Mouse (Mus musculus): Measurements from ENCODE around the gene Arvcf. TPM values are rescaled to one million over a fixed set of nuclear protein-coding genes. Genes with fewer than 3 reads are reported as not detected.
A peak's percentile ranks its signal among the peaks of the same experiment; 100 is the strongest.

Gene Arvcf
- total RNA-seq, 2 experiments from 2014 or later, result 0.83 to 1.2 TPM

DNA sequence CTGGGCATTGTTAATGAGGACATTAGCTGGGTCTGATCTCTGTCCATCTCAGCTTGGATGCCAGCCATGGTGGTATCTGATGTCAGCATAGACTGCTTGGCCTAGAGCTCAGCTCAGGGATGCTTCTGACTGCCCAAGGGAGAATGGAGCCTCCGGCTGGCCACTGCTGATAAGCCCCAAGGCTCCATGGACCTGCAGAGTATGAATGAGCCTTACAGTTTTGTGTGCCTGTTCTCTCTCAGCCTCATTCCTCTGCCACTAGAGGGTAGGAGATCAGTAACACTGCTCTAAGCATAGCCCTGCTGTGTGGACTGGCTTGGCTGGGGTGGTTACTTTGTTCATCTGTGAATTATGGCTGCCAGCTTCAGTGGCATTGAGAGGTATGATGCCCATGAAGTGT, 5.1 kb downstream of the Arvcf start:
- peak; percentile 81 for ATAC-seq (replicated peaks; ENCODE audit: poor library complexity)

- ATAC-seq (replicated peaks; ENCODE audit: poor library complexity), result no peak
These were observed 9.0 kb downstream of the Arvcf start for GRCm38 (mm10) chr16:18356961-18357360.

DNA sequence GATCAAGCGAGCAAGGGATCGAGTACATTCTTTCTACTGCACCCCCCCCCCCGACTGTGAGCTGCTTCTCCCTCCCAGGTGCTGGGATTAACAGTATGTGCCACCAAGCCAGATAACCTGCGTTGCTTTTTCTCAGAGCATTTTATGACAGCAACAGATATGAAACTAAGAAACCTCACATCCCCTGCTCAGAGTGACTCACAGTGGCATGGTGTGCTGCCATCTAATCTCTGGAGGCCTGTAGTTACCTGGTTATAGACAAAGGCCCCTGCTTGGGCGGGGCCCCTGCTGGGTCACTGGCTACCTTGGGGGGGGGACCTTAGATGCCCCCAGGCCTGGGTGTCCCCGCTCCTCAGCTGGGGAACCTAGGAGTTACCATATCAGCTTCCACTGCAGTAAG, 10.0 kb downstream of the Arvcf start:
- no peak for ATAC-seq (replicated peaks; ENCODE audit: poor library complexity)

GRCm38 (mm10) chr16:18360151-18360805, 12.3 kb downstream of the Arvcf start:
- ATAC-seq (replicated peaks; ENCODE audit: poor library complexity), result no peak

GRCm38 (mm10) chr16:18362948-18363347, 15.0 kb downstream of the Arvcf start:
- ATAC-seq (replicated peaks; ENCODE audit: poor library complexity), result no peak

DNA sequence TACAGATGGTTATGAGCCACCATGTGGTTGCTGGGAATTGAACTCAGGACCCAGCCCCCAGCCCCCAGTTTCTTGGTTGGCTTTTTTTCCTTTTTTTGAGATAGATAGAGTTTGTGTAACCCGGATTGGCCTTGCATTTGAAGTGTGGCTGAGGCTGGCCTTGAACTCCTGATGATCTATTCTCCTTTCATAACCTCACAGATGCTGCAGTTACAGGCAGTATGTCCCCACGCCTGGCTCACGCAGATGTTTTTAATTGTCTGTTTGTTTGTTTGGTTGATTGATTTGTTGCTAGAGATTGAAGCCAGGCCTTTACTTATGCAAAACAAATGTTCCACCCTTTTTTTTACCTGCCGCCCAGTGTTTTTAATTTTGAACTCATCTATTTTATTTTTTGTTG, 18.9 kb downstream of the Arvcf start:
- ATAC-seq (replicated peaks; ENCODE audit: poor library complexity), result no peak

DNA sequence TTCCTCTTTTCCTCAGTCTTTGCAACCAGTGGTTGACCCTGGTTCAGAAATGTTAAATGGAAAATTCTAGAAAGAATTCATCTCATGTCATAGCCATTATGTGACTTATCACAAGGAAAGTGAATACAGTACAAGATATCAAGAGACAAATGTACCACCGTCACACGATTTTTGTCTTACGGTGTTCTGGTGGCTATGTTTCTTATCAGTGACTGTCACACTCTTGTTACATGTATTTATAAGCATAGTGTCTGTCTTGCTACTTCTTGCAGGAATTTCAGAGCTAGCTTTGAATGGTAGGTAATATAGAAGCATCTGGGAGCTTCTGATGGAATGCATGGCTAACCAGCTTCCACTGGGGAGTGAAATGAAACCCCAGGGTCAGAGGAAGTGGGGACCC, 22.2 kb downstream of the Arvcf start:
- peak; percentile 66 for ATAC-seq (replicated peaks; ENCODE audit: poor library complexity)

DNA sequence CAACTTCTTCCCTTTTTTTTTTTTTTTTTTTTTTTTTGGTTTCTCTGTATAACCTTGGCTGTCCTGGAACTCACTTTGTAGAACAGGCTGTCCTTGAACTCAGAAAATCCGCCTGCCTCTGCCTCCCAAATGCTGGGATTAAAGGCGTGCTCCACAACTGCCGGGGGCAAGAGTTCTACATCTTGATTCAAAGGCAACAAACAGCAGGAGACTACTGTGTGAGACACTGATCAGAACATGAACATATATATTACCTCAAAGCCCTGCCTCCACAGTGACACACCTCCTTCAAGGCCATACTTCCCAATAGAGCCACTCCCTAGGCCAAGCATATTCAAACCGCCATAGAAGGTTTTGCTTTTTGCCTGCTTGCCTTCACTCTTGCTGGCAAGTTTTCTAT, 25.6 kb downstream of the Arvcf start:
- no peak for ATAC-seq (replicated peaks; ENCODE audit: poor library complexity)

DNA sequence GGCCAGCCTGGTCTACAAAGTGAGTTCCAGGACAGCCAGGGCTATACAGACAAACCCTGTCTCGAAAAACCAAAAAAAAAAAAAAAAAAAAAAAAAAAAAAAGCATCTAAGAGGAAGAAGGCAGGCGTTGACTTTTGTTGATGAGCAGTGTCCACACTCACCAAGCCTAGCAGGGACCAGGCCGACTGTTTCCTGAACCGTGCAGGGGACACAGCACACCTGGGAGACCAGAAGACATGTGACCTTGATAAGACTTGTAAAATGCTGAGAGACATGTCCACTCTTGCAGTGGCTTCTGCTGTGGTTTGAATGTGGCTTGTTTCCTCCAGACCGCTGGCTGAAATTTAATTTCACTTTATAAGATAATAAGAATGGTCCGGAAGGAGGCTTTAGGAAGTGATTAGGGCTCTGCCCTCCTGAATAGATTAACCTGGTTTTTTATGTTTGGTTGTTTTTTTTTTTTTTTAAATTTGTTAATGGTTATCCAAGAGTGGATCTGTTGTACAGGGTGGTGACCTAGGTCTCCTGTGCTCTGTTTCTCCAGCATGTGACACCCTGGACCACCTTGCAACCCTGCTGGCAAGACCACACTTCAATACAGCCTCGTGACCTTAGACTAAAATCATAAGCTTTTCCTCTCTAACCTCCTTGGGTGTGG, 28.4 kb downstream of the Arvcf start:
- peak; percentile 39 for ATAC-seq (replicated peaks; ENCODE audit: poor library complexity)

- peak; percentile 29; the same call in 1 of the 2 replicates for ATAC-seq (replicated peaks; ENCODE audit: poor library complexity)
These were observed 29.2 kb downstream of the Arvcf start for GRCm38 (mm10) chr16:18377203-18377602.

- no peak for ATAC-seq (replicated peaks; ENCODE audit: poor library complexity)
These were observed 30.5 kb downstream of the Arvcf start for GRCm38 (mm10) chr16:18378489-18378888.

DNA sequence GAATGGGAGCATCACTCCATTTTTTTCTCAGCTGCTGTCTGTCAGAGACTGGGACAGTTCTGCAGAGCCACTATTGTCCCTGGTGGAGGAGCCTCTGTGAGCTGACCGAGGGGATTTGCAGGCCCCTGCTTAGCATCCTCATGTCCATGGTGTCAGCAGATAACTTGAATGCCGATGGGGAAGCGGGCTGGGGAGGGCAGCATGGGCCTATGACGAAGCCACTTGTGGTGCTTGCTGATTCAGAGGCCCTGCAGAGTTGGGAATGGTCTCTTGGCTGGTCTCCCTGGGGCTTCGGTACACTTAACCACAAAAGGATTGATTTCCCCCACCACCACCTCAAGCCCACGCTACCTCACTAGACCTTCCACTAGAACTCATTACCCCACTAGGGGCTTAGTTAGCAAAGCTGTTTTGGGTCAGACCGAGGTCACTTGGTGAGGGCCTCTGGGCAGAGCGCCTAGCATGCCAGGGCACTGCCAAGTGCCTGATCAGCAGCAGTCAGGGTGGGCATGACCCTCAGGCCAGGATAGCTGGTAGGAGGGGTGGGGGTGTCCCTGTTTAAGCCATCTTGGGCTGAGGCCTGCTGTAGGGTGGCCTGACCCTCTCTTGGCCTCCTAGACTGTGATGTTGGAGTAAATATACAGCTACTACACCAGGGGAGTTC, 31.5 kb downstream of the Arvcf start:
- ATAC-seq (replicated peaks; ENCODE audit: poor library complexity), result no peak

DNA sequence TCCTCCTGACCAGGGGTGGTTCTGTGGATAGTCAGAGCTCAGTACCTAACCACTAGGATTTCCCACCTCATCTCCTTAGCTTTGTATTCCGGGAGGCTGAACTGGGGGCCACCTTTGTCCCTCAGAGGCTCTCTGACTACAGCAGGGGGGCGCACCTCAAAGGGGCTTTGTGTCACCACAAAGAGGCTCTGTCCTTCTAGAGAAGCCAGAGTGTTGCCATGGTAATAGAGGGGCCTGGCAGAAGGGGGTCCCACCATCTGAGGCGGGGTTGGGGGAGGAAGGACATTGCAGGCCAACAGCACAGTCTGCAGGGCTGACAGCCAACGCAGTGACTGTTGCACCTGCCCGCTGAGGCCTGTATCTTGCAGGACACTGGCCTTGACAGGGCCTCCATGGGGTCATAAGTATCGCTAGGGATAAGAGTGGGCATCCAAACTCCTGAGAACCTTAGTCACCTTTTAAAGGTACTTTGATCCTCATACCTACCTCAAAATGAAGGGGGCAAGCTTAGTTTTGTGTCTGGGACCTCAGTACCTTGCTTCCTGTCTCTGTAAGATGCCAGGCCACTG, 32.6 kb downstream of the Arvcf start:
- no peak for ATAC-seq (replicated peaks; ENCODE audit: poor library complexity)

DNA sequence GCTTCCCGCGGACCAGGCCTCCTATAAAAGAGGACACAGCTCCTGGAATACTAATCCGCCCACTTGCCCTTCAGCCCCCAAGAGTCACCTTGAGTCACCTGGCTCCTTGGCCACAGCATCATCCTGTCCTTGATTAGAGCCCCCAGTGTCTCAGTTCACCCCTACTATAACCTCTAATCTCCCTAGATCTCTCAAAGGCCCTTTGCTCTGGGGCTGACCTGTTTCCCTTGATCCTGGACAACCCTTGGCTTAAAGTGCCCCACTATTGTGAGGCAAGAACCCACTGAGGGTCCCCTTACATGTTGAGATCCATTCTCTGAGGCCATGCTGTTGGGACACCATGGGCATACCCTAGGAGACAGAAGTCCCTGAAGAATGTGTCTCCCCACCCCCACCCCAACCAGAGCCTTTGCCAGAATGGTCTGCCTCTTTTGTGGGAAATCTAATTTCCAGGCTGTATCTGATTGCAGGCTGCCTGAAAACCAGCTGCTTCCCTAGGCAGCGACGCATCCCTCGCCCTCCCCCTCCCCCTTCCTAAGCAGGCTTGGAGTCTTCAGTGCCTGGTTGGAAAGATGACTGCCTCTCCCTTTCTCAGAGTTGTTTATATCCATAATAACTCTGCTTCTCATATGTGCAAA, 33.8 kb downstream of the Arvcf start:
- ATAC-seq (replicated peaks; ENCODE audit: poor library complexity), result no peak

DNA sequence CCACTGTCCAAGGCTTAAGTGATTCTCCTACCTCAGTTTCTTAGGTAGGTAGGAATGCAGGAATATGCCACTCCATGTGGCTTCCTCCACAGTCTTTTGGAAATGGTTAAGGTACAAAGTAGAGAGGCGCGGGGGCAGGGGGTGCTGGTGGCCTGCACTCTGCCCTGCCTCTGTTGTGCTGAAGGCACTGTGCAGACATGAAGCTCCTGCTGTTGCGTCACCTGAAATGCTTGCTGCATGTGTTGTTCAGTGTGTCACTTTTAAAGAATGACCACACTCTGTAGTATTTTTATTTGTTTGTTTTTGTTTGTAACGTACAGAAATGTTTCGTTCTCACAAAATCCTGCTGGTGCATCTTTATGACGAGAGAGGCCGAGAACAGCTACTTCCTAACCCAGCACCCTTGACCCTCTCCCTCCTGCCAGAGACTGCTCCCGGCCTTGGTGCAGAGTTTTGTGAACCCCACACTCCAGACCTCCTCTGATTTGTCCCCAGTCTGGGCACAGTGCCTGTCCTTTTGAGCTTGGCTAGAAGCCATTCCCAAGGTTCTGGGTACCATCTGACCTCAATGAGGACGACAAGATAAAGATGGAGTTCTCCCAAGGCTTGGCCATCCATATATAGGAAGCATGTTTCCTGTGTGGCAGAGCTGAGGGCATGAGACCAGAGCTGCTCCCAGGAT, 35.2 kb downstream of the Arvcf start:
- ATAC-seq (replicated peaks; ENCODE audit: poor library complexity), result no peak

GRCm38 (mm10) chr16:18383756-18384155, 35.8 kb downstream of the Arvcf start:
- no peak for ATAC-seq (replicated peaks; ENCODE audit: poor library complexity)

- no peak for ATAC-seq (replicated peaks; ENCODE audit: poor library complexity)
These were observed 36.2 kb downstream of the Arvcf start for GRCm38 (mm10) chr16:18384211-18384610.

DNA sequence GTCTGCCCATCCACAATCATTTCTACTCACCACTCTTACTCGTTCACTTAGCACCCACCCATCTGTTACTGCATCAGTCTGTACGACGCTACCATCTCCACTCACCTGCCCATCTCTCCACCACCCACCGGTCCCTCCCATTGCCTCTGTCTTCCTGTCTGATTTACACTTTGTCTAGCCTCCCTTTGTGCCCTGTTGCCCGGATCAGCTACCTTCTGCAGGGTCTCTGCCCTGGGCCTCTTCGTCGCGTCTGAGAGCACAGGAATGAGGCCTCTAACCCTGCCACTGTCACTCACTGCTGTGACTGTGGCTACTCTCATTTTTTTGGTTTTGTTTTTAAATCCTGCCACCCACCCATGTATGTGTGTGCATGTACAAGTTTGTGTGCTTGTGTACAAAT, 36.7 kb downstream of the Arvcf start:
- ATAC-seq (replicated peaks; ENCODE audit: poor library complexity), result no peak

DNA sequence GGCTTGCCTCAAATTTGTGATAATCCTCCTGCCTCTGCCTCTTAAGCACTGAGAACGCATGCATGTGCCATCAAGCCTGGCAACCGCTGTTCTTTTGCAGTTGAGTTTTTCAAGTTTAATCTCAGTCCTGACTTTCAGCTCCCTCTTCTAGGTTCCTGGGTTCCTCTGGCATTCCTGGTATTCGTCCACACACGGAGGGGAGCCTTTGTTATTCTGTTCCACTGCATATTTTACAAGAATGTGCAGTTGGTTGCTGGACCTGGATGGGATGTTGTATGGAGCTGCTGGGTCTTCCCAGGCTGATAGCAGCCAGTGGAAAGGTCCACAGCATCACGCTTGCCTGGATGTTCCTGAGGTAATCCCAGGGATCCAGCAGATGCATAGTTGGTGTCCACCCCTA, 37.4 kb downstream of the Arvcf start:
- no peak for ATAC-seq (replicated peaks; ENCODE audit: poor library complexity)

DNA sequence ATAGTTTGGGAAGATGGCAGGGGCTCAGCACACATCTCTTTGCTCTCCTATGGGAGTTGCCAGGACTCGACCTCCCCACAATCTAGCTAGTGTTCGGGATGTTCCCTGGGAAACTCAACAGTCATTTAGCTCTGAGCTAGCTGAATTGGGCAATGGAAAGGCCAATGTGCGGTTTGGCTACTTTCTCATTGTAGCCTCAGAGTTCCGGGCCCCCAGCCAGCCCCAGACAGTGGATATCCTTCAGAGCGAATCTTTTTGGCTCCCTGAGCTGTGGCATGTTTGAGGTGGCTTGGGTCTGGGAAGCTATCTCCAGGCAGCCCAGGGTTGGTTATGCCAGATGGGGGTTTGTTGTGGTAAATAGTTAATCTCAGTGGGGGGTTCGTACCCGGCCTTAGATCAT, 38.5 kb downstream of the Arvcf start:
- no peak for ATAC-seq (replicated peaks; ENCODE audit: poor library complexity)

DNA sequence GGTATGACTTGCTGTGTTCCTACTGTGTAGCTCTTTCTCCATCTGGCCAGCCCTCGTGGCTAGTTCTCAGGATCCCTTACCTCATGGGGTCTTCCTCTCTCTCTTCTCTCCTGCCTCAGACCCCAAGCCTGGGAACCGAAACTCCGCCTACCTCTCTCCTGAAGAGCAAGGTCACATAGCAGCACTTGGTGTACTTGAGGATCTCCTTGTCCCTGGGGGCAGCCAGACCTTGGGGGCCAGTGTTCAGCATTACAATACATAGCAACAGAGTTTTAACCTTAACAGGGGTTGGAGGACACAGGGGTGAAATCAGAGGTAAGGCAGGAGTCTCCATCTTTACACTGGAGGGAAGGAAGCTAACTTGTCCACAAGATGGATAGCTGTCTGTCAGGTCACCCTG, 39.0 kb downstream of the Arvcf start:
- ATAC-seq (replicated peaks; ENCODE audit: poor library complexity), result no peak

Data from megakaryocyte progenitor cell, adult 5-6 weeks (primary cell).